Mouse (Mus musculus) adrenal gland, adult (tissue): ENCODE data around the gene Dohh.

ENCODE experiments used
- DNase-seq, 2 experiments: peaks; one replicate each; pipeline ENCODE4 v3.0.0; 2022 to 2023; ENCODE audit warnings: low spot score in 1 of 2; ENCODE audit not compliant: inconsistent age in 2 of 2

The Dohh gene

GRCm38 (mm10) chr10:81403511-81403910, 19.3 kb downstream of the Dohh start:
- DNase-seq = no peak

- DNase-seq = no peak
These were observed 19.9 kb downstream of the Dohh start for GRCm38 (mm10) chr10:81404082-81404481.

GRCm38 (mm10) chr10:81404720-81405119, 20.5 kb downstream of the Dohh start:
- peak; percentile 44 to 60 for DNase-seq

- peak; percentile 63 to 85 for DNase-seq
These were observed 21.5 kb downstream of the Dohh start for GRCm38 (mm10) chr10:81405588-81406201.

- DNase-seq = peak; percentile 52 to 65
These were observed 22.5 kb downstream of the Dohh start for GRCm38 (mm10) chr10:81406504-81407440.

- DNase-seq = peak; percentile 94 to 98
These were observed 23.6 kb downstream of the Dohh start for GRCm38 (mm10) chr10:81407539-81408423.

- DNase-seq = peak in 1 of 2 experiments; percentile 38
These were observed 24.1 kb downstream of the Dohh start for GRCm38 (mm10) chr10:81408424-81408729.

GRCm38 (mm10) chr10:81408871-81409291, 24.7 kb downstream of the Dohh start:
- DNase-seq = peak; percentile 90 to 95

GRCm38 (mm10) chr10:81409330-81409729, 25.1 kb downstream of the Dohh start:
- DNase-seq = peak in 1 of 2 experiments; percentile 47

GRCm38 (mm10) chr10:81410350-81410749, 26.1 kb downstream of the Dohh start:
- DNase-seq = peak; percentile 44 to 62

- peak; percentile 51 to 81 for DNase-seq
These were observed 26.8 kb downstream of the Dohh start for GRCm38 (mm10) chr10:81410981-81411380.

- DNase-seq = peak; percentile 84 to 92
These were observed 27.5 kb downstream of the Dohh start for GRCm38 (mm10) chr10:81411471-81412400.

GRCm38 (mm10) chr10:81412586-81413309, 28.5 kb downstream of the Dohh start:
- peak; percentile 43 to 66 for DNase-seq

- peak; percentile 93 to 97 for DNase-seq
These were observed 29.4 kb downstream of the Dohh start for GRCm38 (mm10) chr10:81413310-81414261.

- peak in 1 of 2 experiments; percentile 49 for DNase-seq
These were observed 30.5 kb downstream of the Dohh start for GRCm38 (mm10) chr10:81414682-81415081.

- peak in 1 of 2 experiments; percentile 71 for DNase-seq
These were observed 30.9 kb downstream of the Dohh start for GRCm38 (mm10) chr10:81415146-81415545.

- DNase-seq = peak; percentile 44 to 68
These were observed 31.5 kb downstream of the Dohh start for GRCm38 (mm10) chr10:81415549-81416310.
